Mouse (Mus musculus) embryonic fibroblast, embryonic 13.5 days (primary cell): Measurements from ENCODE around the gene Arpp21. TPM values are rescaled to one million over a fixed set of nuclear protein-coding genes. Genes with fewer than 3 reads are reported as not detected.

ENCODE experiments used
- H3K27ac ChIP-seq: 2 replicates; pipeline ENCODE4 v1.5.1; 2012; ENCODE audit warnings: low read length, control low read depth, inconsistent platforms; ENCODE audit not compliant: insufficient read depth
- H3K4me1 ChIP-seq: 2 replicates; pipeline ENCODE4 v1.6.1; 2011; ENCODE audit warnings: low read length; ENCODE audit not compliant: control insufficient read depth, insufficient read depth
- H3K4me3 ChIP-seq: 2 replicates; pipeline ENCODE4 v1.5.1; 2011; ENCODE audit warnings: mild to moderate bottlenecking, control low read depth, low read length; ENCODE audit not compliant: insufficient read depth
- CTCF ChIP-seq: IDR thresholded peaks from 2 replicates; pipeline ENCODE4 v1.5.1; 2011; ENCODE audit warnings: mild to moderate bottlenecking, control low read depth, low read length, moderate library complexity, borderline replicate concordance; ENCODE audit not compliant: insufficient read depth
- POLR2A ChIP-seq: IDR thresholded peaks from 2 replicates; pipeline ENCODE4 v1.6.1; 2011; ENCODE audit warnings: low read depth, mild to moderate bottlenecking, control low read depth, low read length, moderate library complexity
- polyA plus RNA-seq: library from polyadenylated mRNA; stranded (reverse); fragments of >200 nt; gene quantifications from 2 replicates; pipeline ENCODE4 v1.2.4, GENCODE M21; 2011; ENCODE audit warnings: low read depth; ENCODE audit not compliant: missing spikeins, insufficient read length

The Arpp21 gene
- polyA plus RNA-seq, 1 experiment, result not detected

GRCm38 (mm10) chr9:112209803-112210202 is 25.9 kb downstream of the Arpp21 start:
- Histone ChIP-seq H3K4me1 (no peaks in the 10 kb centered on the region), H3K4me3 (no peak overlapping the region), H3K27ac (no peak overlapping the region)
- TF ChIP-seq POLR2A (no peak), CTCF (no peak)

- Histone ChIP-seq H3K4me1 (no peaks in the 10 kb centered on the region), H3K4me3 (no peak overlapping the region), H3K27ac (no peak overlapping the region)
- TF ChIP-seq POLR2A (no peak), CTCF (no peak)
Observed at GRCm38 (mm10) chr9:112207767-112208166, 28.0 kb downstream of the Arpp21 start.

- Histone ChIP-seq H3K27ac (no peak overlapping the region), H3K4me3 (no peak overlapping the region), H3K4me1 (no peaks in the 10 kb centered on the region)
- TF ChIP-seq POLR2A, result no peak
- TF ChIP-seq CTCF, result no peak
Observed at GRCm38 (mm10) chr9:112198296-112198695, 37.4 kb downstream of the Arpp21 start.

GRCm38 (mm10) chr9:112194049-112194448 is 41.7 kb downstream of the Arpp21 start:
- Histone ChIP-seq H3K4me3 (no peak overlapping the region), H3K27ac (no peak overlapping the region), H3K4me1 (no peaks in the 10 kb centered on the region)
- TF ChIP-seq CTCF, result no peak
- TF ChIP-seq POLR2A, result no peak

- TF ChIP-seq POLR2A, result no peak
- Histone ChIP-seq H3K4me1 (no peaks in the 10 kb centered on the region), H3K27ac (no peak overlapping the region), H3K4me3 (no peak overlapping the region)
Observed at GRCm38 (mm10) chr9:112189394-112189793, 46.3 kb downstream of the Arpp21 start.

- Histone ChIP-seq H3K27ac (no peak overlapping the region), H3K4me1 (no peaks in the 10 kb centered on the region), H3K4me3 (no peak overlapping the region)
- TF ChIP-seq POLR2A, result no peak
- no peak for TF ChIP-seq CTCF
Observed at GRCm38 (mm10) chr9:112188358-112188893, 47.3 kb downstream of the Arpp21 start.

- no peak overlapping the region for H3K27ac ChIP-seq
- TF ChIP-seq CTCF (no peak), POLR2A (no peak)
- no peak overlapping the region for H3K4me3 ChIP-seq
- no peaks in the 10 kb centered on the region for H3K4me1 ChIP-seq
Observed at GRCm38 (mm10) chr9:112187667-112188066, 48.1 kb downstream of the Arpp21 start.

GRCm38 (mm10) chr9:112186336-112187305 is 49.1 kb downstream of the Arpp21 start:
- Histone ChIP-seq H3K27ac (no peak overlapping the region), H3K4me1 (no peaks in the 10 kb centered on the region), H3K4me3 (no peak overlapping the region)
- no peak for TF ChIP-seq POLR2A
- TF ChIP-seq CTCF, result no peak

GRCm38 (mm10) chr9:112185746-112186145 is 50.0 kb downstream of the Arpp21 start:
- H3K27ac ChIP-seq, result no peak overlapping the region

GRCm38 (mm10) chr9:112182738-112183137 is 53.0 kb downstream of the Arpp21 start:
- no peak for TF ChIP-seq POLR2A
- TF ChIP-seq CTCF, result no peak
- H3K4me3 ChIP-seq, result no peak overlapping the region
- H3K27ac ChIP-seq, result no peak overlapping the region
- H3K4me1 ChIP-seq, result no peaks in the 10 kb centered on the region

More at GRCm38 (mm10) chr9:112185746-112186145, 50.0 kb downstream of the Arpp21 start:
- Histone ChIP-seq H3K4me1 (no peaks in the 10 kb centered on the region), H3K4me3 (no peak overlapping the region)
- TF ChIP-seq POLR2A (no peak), CTCF (no peak)
